Mouse (Mus musculus) CH12.LX (cell line): Measurements from ENCODE around the gene Gkn3. TPM values are rescaled to one million over a fixed set of nuclear protein-coding genes. Genes with fewer than 3 reads are reported as not detected.

Experiments
- DNase-seq: peaks from one replicate; pipeline ENCODE4 v3.0.0-alpha.2; 2013; ENCODE audit errors: extremely low read depth
- H3K27ac ChIP-seq: 2 replicates; pipeline ENCODE4 v1.5.1; 2012; ENCODE audit warnings: low read depth, mild to moderate bottlenecking, control low read depth, moderate library complexity; ENCODE audit not compliant: insufficient read depth
- H3K27me3 ChIP-seq: replicated peaks from 2 replicates; pipeline ENCODE3; 2012; ENCODE audit warnings: inconsistent platforms
- H3K36me3 ChIP-seq, 2 experiments: replicated peaks in 1 of 2; 2 replicates each; pipeline versions ENCODE3 to v1.6.1; 2012; ENCODE audit warnings: inconsistent platforms in 1 of 2, low read length in 1 of 2, mild to moderate bottlenecking in 1 of 2, mixed read lengths in 1 of 2, moderate library complexity in 1 of 2; ENCODE audit not compliant: control insufficient read depth in 1 of 2, insufficient read depth in 1 of 2
- H3K4me1 ChIP-seq, 2 experiments: 2 replicates each; pipeline ENCODE4 v1.6.1; 2012; ENCODE audit warnings: inconsistent platforms in 1 of 2, moderate library complexity in 1 of 2; ENCODE audit not compliant: insufficient read depth in 2 of 2, control insufficient read depth in 1 of 2
- H3K4me2 ChIP-seq: 2 replicates; pipeline ENCODE4 v1.6.1; 2012; ENCODE audit warnings: low read depth, mild to moderate bottlenecking, control low read depth; ENCODE audit not compliant: poor library complexity, insufficient read depth, severe bottlenecking
- H3K4me3 ChIP-seq, 3 experiments: fragments of 150-350 bp in 1 of 3; sonication (generic) in 1 of 3; replicated peaks in 1 of 3; 2 replicates each; pipeline versions ENCODE3 to v1.5.1; 2011 to 2012; ENCODE audit warnings: low read depth in 2 of 3, low read length in 2 of 3, mild to moderate bottlenecking in 2 of 3, moderate library complexity in 2 of 3, control low read depth in 1 of 3, improper control_type of control experiment in 1 of 3, inconsistent platforms in 1 of 3, mixed read lengths in 1 of 3; ENCODE audit not compliant: poor library complexity in 1 of 3
- H3K79me2 ChIP-seq: replicated peaks from 2 replicates; pipeline ENCODE4 v1.6.1; 2012; ENCODE audit warnings: mild to moderate bottlenecking, moderate library complexity; ENCODE audit not compliant: control insufficient read depth, poor library complexity, insufficient read depth, severe bottlenecking; ENCODE audit errors: extremely low read depth
- H3K9ac ChIP-seq: 2 replicates; pipeline ENCODE4 v1.6.1; 2012; ENCODE audit warnings: low read depth, mild to moderate bottlenecking, control low read depth, moderate library complexity; ENCODE audit not compliant: insufficient read depth
- H3K9me3 ChIP-seq: replicated peaks from 2 replicates; pipeline ENCODE3; 2012; ENCODE audit warnings: low read length, inconsistent platforms, mixed read lengths
- CHD1 ChIP-seq: IDR thresholded peaks from 2 replicates; pipeline ENCODE4 v1.6.1; 2012; ENCODE audit warnings: low read depth, low read length, improper control_type of control experiment, inconsistent platforms
- CTCF ChIP-seq, 2 experiments: IDR thresholded peaks in 1 of 2; conservative IDR thresholded peaks in 1 of 2; 2 replicates each; pipeline ENCODE4 v1.5.1; 2011 to 2012; ENCODE audit warnings: low read depth in 2 of 2, low read length in 2 of 2, improper control_type of control experiment in 1 of 2, inconsistent platforms in 1 of 2, mild to moderate bottlenecking in 1 of 2, moderate library complexity in 1 of 2
- EP300 ChIP-seq: IDR thresholded peaks from 2 replicates; pipeline ENCODE4 v1.6.1; 2011; ENCODE audit warnings: low read length, improper control_type of control experiment
- ETS1 ChIP-seq: conservative IDR thresholded peaks from 2 replicates; pipeline ENCODE4 v1.6.1; 2012; ENCODE audit warnings: low read depth, mild to moderate bottlenecking, inconsistent platforms, low read length, improper control_type of control experiment, moderate library complexity
- HCFC1 ChIP-seq: IDR thresholded peaks from 2 replicates; pipeline ENCODE4 v1.6.1; 2012; ENCODE audit warnings: low read depth, mild to moderate bottlenecking, inconsistent platforms, low read length, improper control_type of control experiment
- IRF4 ChIP-seq: IDR thresholded peaks from 2 replicates; pipeline ENCODE4 v1.6.1; 2014; ENCODE audit warnings: low read depth, mild to moderate bottlenecking, inconsistent platforms, low read length, improper control_type of control experiment
- JUN ChIP-seq: IDR thresholded peaks from 2 replicates; pipeline ENCODE4 v1.6.1; 2011; ENCODE audit warnings: low read depth, mild to moderate bottlenecking, low read length, improper control_type of control experiment, moderate library complexity; ENCODE audit not compliant: insufficient read depth
- JUND ChIP-seq: conservative IDR thresholded peaks from 2 replicates; pipeline ENCODE4 v1.6.1; 2011; ENCODE audit warnings: low read depth, low read length, improper control_type of control experiment
- KAT2A ChIP-seq: IDR thresholded peaks from 2 replicates; pipeline ENCODE4 v1.6.1; 2012; ENCODE audit warnings: low read length, improper control_type of control experiment, inconsistent platforms; ENCODE audit not compliant: insufficient replicate concordance
- MAFK ChIP-seq: IDR thresholded peaks from 2 replicates; pipeline ENCODE4 v1.6.1; 2011; ENCODE audit warnings: low read length, improper control_type of control experiment; ENCODE audit not compliant: insufficient replicate concordance
- MAX ChIP-seq: IDR thresholded peaks from 2 replicates; pipeline ENCODE4 v1.6.1; 2011; ENCODE audit warnings: low read length, improper control_type of control experiment
- MAZ ChIP-seq: IDR thresholded peaks from 2 replicates; pipeline ENCODE4 v1.6.1; 2012; ENCODE audit warnings: low read depth, mild to moderate bottlenecking, inconsistent platforms, low read length, improper control_type of control experiment, moderate library complexity
- MEF2A ChIP-seq: IDR thresholded peaks from 2 replicates; pipeline ENCODE4 v1.6.1; 2014; ENCODE audit warnings: low read depth, mild to moderate bottlenecking, inconsistent platforms, low read length, improper control_type of control experiment, borderline replicate concordance
- MXI1 ChIP-seq: IDR thresholded peaks from 2 replicates; pipeline ENCODE4 v1.6.1; 2011; ENCODE audit warnings: mild to moderate bottlenecking, low read depth, low read length, improper control_type of control experiment
- MYC ChIP-seq: IDR thresholded peaks from 2 replicates; pipeline ENCODE4 v1.6.1; 2011; ENCODE audit warnings: low read depth, mild to moderate bottlenecking, improper control_type of control experiment, low read length
- NELFE ChIP-seq: IDR thresholded peaks from 2 replicates; pipeline ENCODE4 v1.6.1; 2011; ENCODE audit warnings: low read depth, low read length, improper control_type of control experiment
- POLR2AphosphoS2 ChIP-seq: IDR thresholded peaks from 2 replicates; pipeline ENCODE4 v1.6.1; 2011; ENCODE audit warnings: low read depth, low read length, improper control_type of control experiment
- RAD21 ChIP-seq: IDR thresholded peaks from 2 replicates; pipeline ENCODE4 v1.6.1; 2011; ENCODE audit warnings: low read depth, mild to moderate bottlenecking, low read length, improper control_type of control experiment, moderate library complexity
- RCOR1 ChIP-seq: conservative IDR thresholded peaks from 2 replicates; pipeline ENCODE4 v1.6.1; 2012; ENCODE audit warnings: low read depth, mild to moderate bottlenecking, inconsistent platforms, low read length, improper control_type of control experiment
- SIN3A ChIP-seq: IDR thresholded peaks from 2 replicates; pipeline ENCODE4 v1.6.1; 2012; ENCODE audit warnings: low read length, improper control_type of control experiment, inconsistent platforms
- SMC3 ChIP-seq: IDR thresholded peaks from 2 replicates; pipeline ENCODE4 v1.6.1; 2011; ENCODE audit warnings: low read depth, low read length, improper control_type of control experiment
- TBP ChIP-seq: conservative IDR thresholded peaks from 2 replicates; pipeline ENCODE4 v1.6.1; 2011; ENCODE audit warnings: low read depth, low read length, improper control_type of control experiment
- TCF12 ChIP-seq: IDR thresholded peaks from 2 replicates; pipeline ENCODE4 v1.6.1; 2014; ENCODE audit warnings: low read depth, mild to moderate bottlenecking, inconsistent platforms, low read length, improper control_type of control experiment
- UBTF ChIP-seq: IDR thresholded peaks from 2 replicates; pipeline ENCODE4 v1.6.1; 2012; ENCODE audit warnings: low read depth, mild to moderate bottlenecking, inconsistent platforms, low read length, improper control_type of control experiment, moderate library complexity
- USF1 ChIP-seq: IDR thresholded peaks from 2 replicates; pipeline ENCODE4 v1.6.1; 2014; ENCODE audit warnings: low read depth, mild to moderate bottlenecking, inconsistent platforms, low read length, improper control_type of control experiment
- USF2 ChIP-seq: conservative IDR thresholded peaks from 2 replicates; pipeline ENCODE4 v1.6.1; 2011; ENCODE audit warnings: low read depth, low read length, improper control_type of control experiment
- ZKSCAN1 ChIP-seq: IDR thresholded peaks from 2 replicates; pipeline ENCODE4 v1.6.1; 2012; ENCODE audit warnings: low read depth, inconsistent platforms, low read length, improper control_type of control experiment, borderline replicate concordance
- ZMIZ1 ChIP-seq: IDR thresholded peaks from 2 replicates; pipeline ENCODE4 v1.6.1; 2012; ENCODE audit warnings: low read depth, mild to moderate bottlenecking, inconsistent platforms, low read length, improper control_type of control experiment
- ZNF384 ChIP-seq: IDR thresholded peaks from 2 replicates; pipeline ENCODE4 v1.6.1; 2012; ENCODE audit warnings: low read depth, low read length, improper control_type of control experiment, inconsistent platforms
- dilution Hi-C: fragments of 300-500 bp; cut with MboI; formaldehyde crosslinking; loops from 2 replicates; pipeline ENCODE4 v1.14.3; 2020; ENCODE audit warnings: low sequenced_read_pairs; ENCODE audit not compliant: extremely low pct_unique_long_range_greater_than_20kb, extremely low pct_ligation_motif_present
- in situ Hi-C: fragments of 300-500 bp; cut with MboI; formaldehyde crosslinking; loops from 3 replicates; pipeline ENCODE4 v1.14.3; 2019; ENCODE audit warnings: low sequenced_read_pairs, low pct_ligation_motif_present, low pct_unique_long_range_greater_than_20kb, mixed read lengths
- polyA plus RNA-seq: library from polyadenylated mRNA; unstranded; fragments of >175 nt; gene quantifications from 2 replicates; pipeline ENCODE4 v1.2.1, GENCODE M21; 2012; ENCODE audit warnings: low read depth; ENCODE audit not compliant: insufficient read length
- total RNA-seq, 2 experiments: library from RNA; depleted of rRNA; stranded (reverse); fragments of 300-350 nt in 1 of 2; fragments of >200 nt in 1 of 2; gene quantifications; 2 replicates each; pipeline ENCODE4 v1.2.3; 2012 to 2014

Gene Gkn3
- total and polyA plus RNA-seq, 3 experiments, result not detected

DNA sequence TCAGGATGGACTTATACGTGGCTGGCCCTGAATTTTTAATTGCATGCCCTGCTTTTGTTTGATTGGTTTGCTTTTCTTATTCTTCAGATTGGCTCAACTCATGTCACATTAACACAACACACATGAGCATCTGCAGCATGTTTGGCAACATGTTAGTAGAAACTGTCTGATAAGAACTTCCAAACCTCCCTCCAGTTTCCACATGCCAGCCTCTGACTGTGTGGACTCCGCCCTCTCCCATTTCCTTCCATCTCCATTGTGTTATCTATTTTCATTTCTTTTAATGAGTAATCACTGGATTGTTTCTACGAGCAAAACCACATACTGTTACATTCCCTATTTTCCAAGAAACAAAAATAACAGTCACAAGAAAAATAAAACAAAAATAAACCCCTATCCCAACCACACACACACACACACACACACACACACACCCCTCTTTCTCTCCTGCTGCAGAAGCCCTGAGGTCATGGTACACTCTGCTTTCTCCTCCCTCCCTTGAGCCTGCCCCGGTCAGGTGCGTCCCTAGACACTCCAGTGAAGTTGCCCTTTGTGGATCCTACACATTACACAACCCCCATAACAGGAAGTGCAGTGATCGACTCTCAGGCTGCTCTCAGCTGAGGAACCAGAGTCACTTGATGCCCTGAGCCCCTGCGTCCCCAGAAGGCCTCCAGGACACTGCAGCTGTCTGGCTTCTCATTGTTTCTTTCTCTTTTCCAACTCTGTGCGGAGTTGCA is 4.9 kb upstream of the Gkn3 start (continued):
- TF ChIP-seq ZNF384, result no peak
- no peak for TF ChIP-seq MAFK
- TF ChIP-seq NELFE, result no peak
- TF ChIP-seq ZMIZ1, result no peak
- TF ChIP-seq MAZ, result no peak

DNA sequence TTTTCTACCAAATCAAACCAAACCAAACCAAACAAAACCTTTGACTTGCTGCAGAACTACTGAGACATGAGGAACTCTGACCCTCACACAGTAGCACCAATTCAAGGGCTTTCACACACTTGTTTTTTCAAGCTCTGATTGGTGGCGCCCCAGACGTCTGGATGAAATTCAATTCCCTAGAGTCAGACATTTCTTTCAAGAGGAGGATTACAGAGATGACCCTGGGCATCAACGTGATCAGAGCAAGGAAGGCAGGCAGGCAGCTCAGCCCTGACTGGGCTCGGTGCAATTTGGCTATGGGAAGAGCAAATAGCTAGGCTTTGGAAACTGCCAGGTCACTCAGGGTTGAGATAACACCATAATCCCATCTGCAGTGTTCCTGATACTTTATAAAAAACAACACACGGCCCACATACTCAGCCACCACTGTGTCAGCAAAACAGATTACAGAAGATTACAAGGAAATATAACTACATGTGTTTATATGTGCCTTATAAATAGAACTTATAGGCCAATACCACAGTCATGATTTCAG is 787 bp upstream of the Gkn3 start:
- dilution Hi-C loops, result no loop called here
- Histone ChIP-seq H3K27ac (no peak overlapping the region), H3K9ac (no peak overlapping the region), H3K9me3 (no peaks in the 10 kb centered on the region), H3K4me2 (no peak overlapping the region), H3K4me1 (peaks cover 5 to 45% of the 10 kb centered on the region in 2 experiments), H3K79me2 (no peaks in the 10 kb centered on the region), H3K4me3 (no peak overlapping the region), H3K36me3 (no peaks in the 10 kb centered on the region), H3K27me3 (peaks cover 5% of the 10 kb centered on the region)
- TF ChIP-seq USF1, result no peak
- TF ChIP-seq MEF2A, result no peak
- no peak for TF ChIP-seq HCFC1
- no peak for TF ChIP-seq TBP
- no peak for TF ChIP-seq NELFE
- no peak for TF ChIP-seq SIN3A
- no peak for TF ChIP-seq ZNF384
- TF ChIP-seq ETS1, result no peak
- TF ChIP-seq USF2, result no peak
- TF ChIP-seq RAD21, result no peak
- TF ChIP-seq TCF12, result no peak
- no peak for TF ChIP-seq MYC
- no peak for TF ChIP-seq SMC3
- no peak for TF ChIP-seq IRF4
- DNase-seq, result no peak
- in situ Hi-C loops, result no loop called here

- dilution Hi-C loops (no loop called here), in situ Hi-C loops (no loop called here)
- TF ChIP-seq MXI1 (no peak), HCFC1 (no peak), TBP (no peak), USF1 (no peak), MYC (no peak), RAD21 (no peak), UBTF (no peak), TCF12 (no peak), JUN (no peak), JUND (no peak), POLR2AphosphoS2 (no peak), CTCF (conservative IDR thresholded peaks at IDR 0.05 in 1 of 2, IDR thresholded peaks at IDR 0.05 in 1 of 2; ENCODE audit: low read depth in 2 of 2, low read length in 2 of 2) (no peak), EP300 (no peak), ZKSCAN1 (no peak), CHD1 (no peak), MAX (no peak), RCOR1 (no peak), MAZ (no peak), KAT2A (no peak), ZMIZ1 (no peak)
- Histone ChIP-seq H3K9ac (no peak overlapping the region), H3K4me2 (no peak overlapping the region), H3K27ac (no peak overlapping the region), H3K4me1 (peaks cover 0 to 17% of the 10 kb centered on the region in 2 experiments; a peak in 2 of 4 replicates), H3K27me3 (peaks cover 8% of the 10 kb centered on the region), H3K36me3 (no peaks in the 10 kb centered on the region), H3K4me3 (no peak overlapping the region), H3K79me2 (no peaks in the 10 kb centered on the region), H3K9me3 (no peaks in the 10 kb centered on the region)
- no peak for DNase-seq
These were observed 2.1 kb downstream of the Gkn3 start for GRCm38 (mm10) chr6:87386681-87387080.
